Mouse (Mus musculus): ENCODE data around the gene Pde6d. TPM values are rescaled to one million over a fixed set of nuclear protein-coding genes. Genes with fewer than 3 reads are reported as not detected.

The Pde6d gene
- polyA plus RNA-seq, 1 experiment from 2014 or later = 78.1 TPM

DNA sequence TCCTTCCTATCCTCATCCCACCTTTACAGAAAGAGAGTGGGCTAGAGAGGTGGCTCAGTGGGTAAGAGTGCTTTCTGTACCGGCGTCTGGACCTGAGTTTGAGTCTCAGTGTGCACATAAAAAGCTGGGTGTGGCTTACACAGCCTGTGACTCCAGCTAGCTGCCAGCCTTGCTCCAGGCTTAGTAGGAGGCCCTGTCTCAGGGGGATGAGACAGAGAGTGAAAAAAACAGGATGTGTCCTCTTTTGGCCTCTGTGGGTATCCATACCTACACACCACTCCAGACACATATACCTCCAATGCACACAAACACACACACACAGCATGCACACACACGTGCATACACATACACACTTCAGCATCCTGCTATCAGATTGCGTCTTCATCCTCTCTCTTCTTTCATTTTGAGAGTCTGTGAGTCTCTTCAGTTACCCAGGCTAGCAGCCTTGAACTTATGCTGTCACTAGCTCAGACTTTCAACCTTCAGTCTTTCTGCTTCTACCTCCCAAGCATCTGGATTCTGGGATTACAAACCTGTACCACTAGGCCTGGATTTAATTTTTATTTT, 70.2 kb downstream of the Pde6d start:
- DNase-seq (ENCODE audit: low spot score) (no peak), ATAC-seq (no peak)
- H3K27ac ChIP-seq (ENCODE audit: low read depth, low read length) = 0 out of 2 replicates have a peak overlapping the region, but pooled peaks have one; percentile 21
- H3K9ac ChIP-seq (ENCODE audit: low read length) = no peak overlapping the region
- H3K4me1 ChIP-seq (ENCODE audit: control insufficient read depth, insufficient read depth, low read length) = peaks cover 11% of the 10 kb centered on the region; the same call in 1 of the 2 replicates
- 82% methylated on average over 4 of the region's 4 CpGs for WGBS
- H3K36me3 ChIP-seq (ENCODE audit: control insufficient read depth, insufficient read depth, low read length) = no peaks in the 10 kb centered on the region
- no peaks in the 10 kb centered on the region for H3K27me3 ChIP-seq (replicated peaks; ENCODE audit: control insufficient read depth, insufficient read depth, low read length)
- no peak overlapping the region for H3K4me3 ChIP-seq (ENCODE audit: low read depth, low read length)
- no peak overlapping the region for H3K4me2 ChIP-seq (ENCODE audit: low read length)
- no peaks in the 10 kb centered on the region for H3K9me3 ChIP-seq (replicated peaks; ENCODE audit: control insufficient read depth, low read length)

DNA sequence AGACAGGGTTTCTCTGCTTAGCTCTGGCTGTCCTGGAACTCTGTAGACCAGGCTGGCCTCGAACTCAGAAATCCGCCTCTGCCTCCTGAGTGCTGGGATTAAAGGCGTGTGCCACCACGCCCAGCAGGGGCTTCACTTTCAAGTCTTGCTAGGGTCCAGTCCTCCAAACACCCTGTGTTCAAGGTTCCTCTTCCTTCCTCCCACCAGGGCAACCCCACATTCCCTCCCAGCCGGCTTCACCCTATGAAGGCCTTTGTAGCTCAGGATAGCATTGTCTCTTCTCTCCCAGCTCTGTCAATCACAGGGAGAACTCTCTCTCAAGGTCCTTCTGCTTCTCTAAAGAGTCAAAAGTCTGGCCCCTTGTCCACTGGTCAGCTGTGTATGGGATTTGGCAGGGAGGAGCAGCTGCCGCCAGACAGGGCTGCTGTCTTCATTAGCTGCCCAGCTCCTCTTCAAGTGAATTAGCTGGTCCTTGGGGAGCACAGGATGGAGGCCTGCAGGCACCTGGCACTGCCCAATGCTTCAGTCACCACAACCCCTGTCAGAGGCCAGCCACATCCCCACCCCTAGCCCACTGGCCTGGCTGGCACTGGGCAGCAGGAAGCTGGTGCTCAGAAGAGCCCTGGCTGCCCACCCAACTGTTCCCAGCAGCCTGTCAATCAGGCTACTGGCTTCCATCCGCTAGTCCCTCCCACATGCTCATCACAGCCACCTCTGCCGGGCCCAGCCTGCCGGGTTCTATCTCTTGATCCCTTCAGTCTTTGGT, 71.6 kb downstream of the Pde6d start:
- Histone ChIP-seq H3K9ac (ENCODE audit: low read length) (peak overlapping the region; percentile 29; the same call in 1 of the 2 replicates), H3K27ac (ENCODE audit: low read depth, low read length) (no peak overlapping the region), H3K27me3 (replicated peaks; ENCODE audit: control insufficient read depth, insufficient read depth, low read length) (no peaks in the 10 kb centered on the region), H3K4me2 (ENCODE audit: low read length) (no peak overlapping the region), H3K36me3 (ENCODE audit: control insufficient read depth, insufficient read depth, low read length) (no peaks in the 10 kb centered on the region), H3K4me3 (ENCODE audit: low read depth, low read length) (no peak overlapping the region), H3K9me3 (replicated peaks; ENCODE audit: control insufficient read depth, low read length) (no peaks in the 10 kb centered on the region), H3K4me1 (ENCODE audit: control insufficient read depth, insufficient read depth, low read length) (peaks cover 15% of the 10 kb centered on the region)
- WGBS = 47% methylated on average over 9 of the region's 9 CpGs
- DNase-seq (ENCODE audit: low spot score) (no peak), ATAC-seq (no peak)

GRCm38 (mm10) chr1:86510266-86510665, 72.2 kb downstream of the Pde6d start:
- peaks cover 20% of the 10 kb centered on the region for H3K4me1 ChIP-seq (ENCODE audit: control insufficient read depth, insufficient read depth, low read length)
- H3K27ac ChIP-seq (ENCODE audit: low read depth, low read length) = no peak overlapping the region
- H3K9ac ChIP-seq (ENCODE audit: low read length) = no peak overlapping the region
- no peaks in the 10 kb centered on the region for H3K27me3 ChIP-seq (replicated peaks; ENCODE audit: control insufficient read depth, insufficient read depth, low read length)
- no peak for ATAC-seq
- no peaks in the 10 kb centered on the region for H3K36me3 ChIP-seq (ENCODE audit: control insufficient read depth, insufficient read depth, low read length)
- H3K4me2 ChIP-seq (ENCODE audit: low read length) = no peak overlapping the region
- no peak for DNase-seq (ENCODE audit: low spot score)
- H3K4me3 ChIP-seq (ENCODE audit: low read depth, low read length) = no peak overlapping the region
- 92% methylated on average over 1 of the region's 1 CpGs for WGBS
- H3K9me3 ChIP-seq (replicated peaks; ENCODE audit: control insufficient read depth, low read length) = no peaks in the 10 kb centered on the region

GRCm38 (mm10) chr1:86509410-86509809, 73.0 kb downstream of the Pde6d start:
- H3K36me3 ChIP-seq (ENCODE audit: control insufficient read depth, insufficient read depth, low read length) = no peaks in the 10 kb centered on the region
- DNase-seq (ENCODE audit: low spot score) (peak; percentile 82), ATAC-seq (peak; percentile 68)
- H3K4me3 ChIP-seq (ENCODE audit: low read depth, low read length) = no peak overlapping the region
- no peaks in the 10 kb centered on the region for H3K27me3 ChIP-seq (replicated peaks; ENCODE audit: control insufficient read depth, insufficient read depth, low read length)
- 6% methylated on average over 7 of the region's 7 CpGs for WGBS
- no peak overlapping the region for H3K9ac ChIP-seq (ENCODE audit: low read length)
- H3K27ac ChIP-seq (ENCODE audit: low read depth, low read length) = peak overlapping the region; percentile 52; the same call in 1 of the 2 replicates
- no peaks in the 10 kb centered on the region for H3K9me3 ChIP-seq (replicated peaks; ENCODE audit: control insufficient read depth, low read length)
- H3K4me1 ChIP-seq (ENCODE audit: control insufficient read depth, insufficient read depth, low read length) = peaks cover 28% of the 10 kb centered on the region
- H3K4me2 ChIP-seq (ENCODE audit: low read length) = no peak overlapping the region

DNA sequence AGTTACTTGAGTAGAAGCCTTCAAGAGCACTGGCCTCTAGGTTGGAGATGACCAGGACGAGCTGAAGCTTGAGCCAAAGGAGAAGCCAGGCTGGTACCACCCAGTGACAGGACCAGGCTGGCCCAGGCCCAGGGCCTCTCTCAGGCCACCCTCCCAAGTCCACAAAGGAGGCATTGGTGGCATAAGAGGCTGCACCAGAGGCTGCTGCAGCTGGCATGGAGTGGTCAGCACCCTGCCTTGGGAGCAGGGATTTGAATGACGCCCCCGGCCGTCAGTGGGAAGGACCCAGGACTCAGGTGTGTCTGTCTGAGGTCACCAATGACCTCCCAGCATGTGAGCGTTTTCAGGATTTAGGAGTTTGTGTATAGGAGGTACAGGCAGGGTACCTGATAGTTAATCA, 74.6 kb downstream of the Pde6d start:
- H3K27ac ChIP-seq (ENCODE audit: low read depth, low read length) = no peak overlapping the region
- H3K4me1 ChIP-seq (ENCODE audit: control insufficient read depth, insufficient read depth, low read length) = peaks cover 34% of the 10 kb centered on the region

GRCm38 (mm10) chr1:86506420-86506819, 76.0 kb downstream of the Pde6d start:
- peaks cover 38% of the 10 kb centered on the region for H3K4me1 ChIP-seq (ENCODE audit: control insufficient read depth, insufficient read depth, low read length)

More for the DNA sequence above, 74.6 kb downstream of the Pde6d start:
- no peaks in the 10 kb centered on the region for H3K27me3 ChIP-seq (replicated peaks; ENCODE audit: control insufficient read depth, insufficient read depth, low read length)
- no peak overlapping the region for H3K9ac ChIP-seq (ENCODE audit: low read length)
- no peak overlapping the region for H3K4me3 ChIP-seq (ENCODE audit: low read depth, low read length)
- ATAC-seq (no peak), DNase-seq (ENCODE audit: low spot score) (no peak)
- H3K36me3 ChIP-seq (ENCODE audit: control insufficient read depth, insufficient read depth, low read length) = no peaks in the 10 kb centered on the region
- no peak overlapping the region for H3K4me2 ChIP-seq (ENCODE audit: low read length)
- 85% methylated on average over 5 of the region's 5 CpGs for WGBS
- no peaks in the 10 kb centered on the region for H3K9me3 ChIP-seq (replicated peaks; ENCODE audit: control insufficient read depth, low read length)

GRCm38 (mm10) chr1:86505461-86505860, 77.0 kb downstream of the Pde6d start:
- Histone ChIP-seq H3K27ac (ENCODE audit: low read depth, low read length) (peak overlapping the region; percentile 99), H3K36me3 (ENCODE audit: control insufficient read depth, insufficient read depth, low read length) (no peaks in the 10 kb centered on the region), H3K4me1 (ENCODE audit: control insufficient read depth, insufficient read depth, low read length) (peaks cover 36% of the 10 kb centered on the region), H3K9me3 (replicated peaks; ENCODE audit: control insufficient read depth, low read length) (no peaks in the 10 kb centered on the region), H3K4me3 (ENCODE audit: low read depth, low read length) (no peak overlapping the region), H3K9ac (ENCODE audit: low read length) (peak overlapping the region; percentile 89), H3K27me3 (replicated peaks; ENCODE audit: control insufficient read depth, insufficient read depth, low read length) (no peaks in the 10 kb centered on the region), H3K4me2 (ENCODE audit: low read length) (peak overlapping the region; percentile 90)
- 60% methylated on average over 1 of the region's 1 CpGs for WGBS
- no peak for ATAC-seq
- DNase-seq (ENCODE audit: low spot score) = peak; percentile 46

More at GRCm38 (mm10) chr1:86506420-86506819, 76.0 kb downstream of the Pde6d start:
- no peak overlapping the region for H3K4me3 ChIP-seq (ENCODE audit: low read depth, low read length)
- ATAC-seq (no peak), DNase-seq (ENCODE audit: low spot score) (peak; percentile 75)
- H3K36me3 ChIP-seq (ENCODE audit: control insufficient read depth, insufficient read depth, low read length) = no peaks in the 10 kb centered on the region
- WGBS = 69% methylated on average over 5 of the region's 5 CpGs
- H3K9ac ChIP-seq (ENCODE audit: low read length) = peak overlapping the region; percentile 2; the same call in 1 of the 2 replicates
- H3K27ac ChIP-seq (ENCODE audit: low read depth, low read length) = peak overlapping the region; percentile 99
- no peaks in the 10 kb centered on the region for H3K9me3 ChIP-seq (replicated peaks; ENCODE audit: control insufficient read depth, low read length)
- H3K27me3 ChIP-seq (replicated peaks; ENCODE audit: control insufficient read depth, insufficient read depth, low read length) = no peaks in the 10 kb centered on the region
- no peak overlapping the region for H3K4me2 ChIP-seq (ENCODE audit: low read length)

GRCm38 (mm10) chr1:86504697-86505421, 77.6 kb downstream of the Pde6d start:
- ATAC-seq (no peak), DNase-seq (ENCODE audit: low spot score) (peak; percentile 35)
- Histone ChIP-seq H3K4me1 (ENCODE audit: control insufficient read depth, insufficient read depth, low read length) (peaks cover 36% of the 10 kb centered on the region), H3K9ac (ENCODE audit: low read length) (peak overlapping the region; percentile 89), H3K9me3 (replicated peaks; ENCODE audit: control insufficient read depth, low read length) (no peaks in the 10 kb centered on the region), H3K27ac (ENCODE audit: low read depth, low read length) (peak overlapping the region; percentile 99), H3K4me3 (ENCODE audit: low read depth, low read length) (peak overlapping the region; percentile 44), H3K27me3 (replicated peaks; ENCODE audit: control insufficient read depth, insufficient read depth, low read length) (no peaks in the 10 kb centered on the region), H3K36me3 (ENCODE audit: control insufficient read depth, insufficient read depth, low read length) (no peaks in the 10 kb centered on the region), H3K4me2 (ENCODE audit: low read length) (peak overlapping the region; percentile 90)
- 15% methylated on average over 19 of the region's 19 CpGs for WGBS
